Mouse (Mus musculus) erythroblast, embryonic 14.5 days (primary cell): ENCODE results near the gene Sec31b.

Experiments
- GATA1 ChIP-seq: IDR thresholded peaks from 2 replicates; pipeline ENCODE4 v1.6.1; 2012; ENCODE audit warnings: low read length, inconsistent platforms, mixed read lengths
- TAL1 ChIP-seq: IDR thresholded peaks from 3 replicates; pipeline ENCODE4 v1.6.1; 2012; ENCODE audit warnings: low read length, inconsistent platforms, mixed read lengths

GRCm38 (mm10) chr19:44589591-44590223 lies 44.0 kb upstream of the Sec31b start:
- TF ChIP-seq GATA1 (no peak), TAL1 (no peak)
